Mouse (Mus musculus) kidney, embryonic 16.5 days (tissue): Measurements from ENCODE around the gene Invs. TPM values are rescaled to one million over a fixed set of nuclear protein-coding genes. Genes with fewer than 3 reads are reported as not detected.

Source experiments
- ATAC-seq: fragments of 200-750 bp; cut with Nextera tagmentation; 2 replicates; pipeline ENCODE4 v1.8.0; 2017; ENCODE audit warnings: moderate TSS enrichment; ENCODE audit not compliant: low FRiP score, low TSS enrichment
- H3K27ac ChIP-seq: fragments of 300-500 bp; sonication (generic); 2 replicates; pipeline ENCODE4 v1.5.1; 2014; ENCODE audit warnings: low read length
- H3K27me3 ChIP-seq: fragments of 300-500 bp; sonication (generic); 2 replicates; pipeline ENCODE4 v1.6.1; 2014; ENCODE audit warnings: low read length, control low read depth, mixed read lengths; ENCODE audit not compliant: insufficient read depth
- H3K36me3 ChIP-seq: fragments of 300-500 bp; sonication (generic); 2 replicates; pipeline ENCODE4 v1.6.1; 2014; ENCODE audit warnings: low read length, control low read depth, mixed read lengths; ENCODE audit not compliant: insufficient read depth
- H3K4me1 ChIP-seq: fragments of 300-500 bp; sonication (generic); 2 replicates; pipeline ENCODE4 v1.6.1; 2014; ENCODE audit warnings: low read length, control low read depth, mixed read lengths; ENCODE audit not compliant: insufficient read depth
- H3K4me2 ChIP-seq: fragments of 300-500 bp; sonication (generic); replicated peaks from 2 replicates; pipeline ENCODE4 v1.6.1; 2014; ENCODE audit warnings: low read depth, low read length
- H3K4me3 ChIP-seq: fragments of 300-500 bp; sonication (generic); 2 replicates; pipeline ENCODE4 v1.5.1; 2014; ENCODE audit warnings: mild to moderate bottlenecking, low read length
- H3K9ac ChIP-seq: fragments of 300-500 bp; sonication (generic); replicated peaks from 2 replicates; pipeline ENCODE4 v1.6.1; 2014; ENCODE audit warnings: low read length
- H3K9me3 ChIP-seq: fragments of 300-500 bp; sonication (generic); 2 replicates; pipeline ENCODE4 v1.6.1; 2016; ENCODE audit warnings: low read length, control low read depth
- WGBS: fragments of 180-500 bp; shearing (Covaris S2); extraction: QIAGEN DNeasy Blood & Tissue Kit; methylation state at CpG from one replicate; pipeline ENCODE4 v1.1.7; 2014; 5-methylcytosine and 5-hydroxymethylcytosine counted together
- polyA plus RNA-seq: library from polyadenylated mRNA; unstranded; fragments of >200 nt; fragmentation: Nextera tagmentation; extraction: Ambion mirVana; gene quantifications from 2 replicates; pipeline ENCODE4 v1.2.1, GENCODE M21; 2015

Gene Invs
- polyA plus RNA-seq, 1 experiment from 2014 or later = 10.1 TPM

DNA sequence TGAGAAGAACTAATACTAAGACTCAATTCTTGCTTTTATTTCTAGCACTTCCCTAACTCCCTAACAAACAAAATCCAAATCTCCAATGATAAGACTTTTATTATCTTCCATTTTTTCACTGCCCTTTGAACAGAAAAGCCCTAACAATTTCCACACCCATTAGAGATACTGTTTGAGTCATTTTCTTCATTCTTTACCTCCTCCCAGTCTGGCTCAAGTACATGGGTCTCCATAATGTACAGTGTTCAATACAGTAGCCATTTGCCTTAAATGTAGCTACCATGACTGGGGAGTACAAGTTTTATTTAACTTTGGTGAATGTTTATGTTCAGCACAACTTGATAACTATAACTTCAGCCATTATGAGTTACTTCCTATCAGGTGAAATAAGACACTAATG lies 9.0 kb upstream of the Invs start:
- no peaks in the 10 kb centered on the region for H3K9me3 ChIP-seq
- no peaks in the 10 kb centered on the region for H3K36me3 ChIP-seq
- H3K4me1 ChIP-seq = no peaks in the 10 kb centered on the region
- no peaks in the 10 kb centered on the region for H3K27me3 ChIP-seq
- no peak for ATAC-seq
- H3K4me2 ChIP-seq = no peak overlapping the region
- no peak overlapping the region for H3K27ac ChIP-seq
- H3K4me3 ChIP-seq = no peak overlapping the region
- H3K9ac ChIP-seq = no peak overlapping the region

DNA sequence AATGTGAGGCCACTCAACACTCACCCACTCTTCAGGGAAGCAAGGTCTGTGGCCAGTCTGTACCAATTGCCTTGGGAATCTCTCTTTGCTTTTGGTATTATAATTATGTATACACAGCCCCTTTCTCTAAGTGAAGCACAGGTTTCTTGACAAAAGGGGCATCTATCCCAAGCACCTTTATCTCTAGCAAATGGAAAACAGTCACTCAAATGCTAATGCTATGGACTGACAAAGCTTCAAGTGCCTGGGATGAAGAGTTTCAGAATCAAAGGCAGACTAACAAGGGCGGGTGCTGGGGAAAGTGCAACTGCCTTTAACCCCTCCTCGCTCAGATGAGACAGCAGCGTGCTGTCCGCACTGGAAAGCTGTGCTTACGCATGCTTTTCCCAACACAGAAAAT lies 7.7 kb upstream of the Invs start:
- H3K27me3 ChIP-seq = no peaks in the 10 kb centered on the region
- 64% methylated on average over 5 of the region's 5 CpGs for WGBS
- H3K9me3 ChIP-seq = no peaks in the 10 kb centered on the region
- no peak overlapping the region for H3K27ac ChIP-seq
- no peak overlapping the region for H3K4me2 ChIP-seq
- no peak for ATAC-seq
- no peaks in the 10 kb centered on the region for H3K36me3 ChIP-seq
- H3K4me1 ChIP-seq = no peaks in the 10 kb centered on the region
- H3K9ac ChIP-seq = no peak overlapping the region
- H3K4me3 ChIP-seq = no peak overlapping the region

DNA sequence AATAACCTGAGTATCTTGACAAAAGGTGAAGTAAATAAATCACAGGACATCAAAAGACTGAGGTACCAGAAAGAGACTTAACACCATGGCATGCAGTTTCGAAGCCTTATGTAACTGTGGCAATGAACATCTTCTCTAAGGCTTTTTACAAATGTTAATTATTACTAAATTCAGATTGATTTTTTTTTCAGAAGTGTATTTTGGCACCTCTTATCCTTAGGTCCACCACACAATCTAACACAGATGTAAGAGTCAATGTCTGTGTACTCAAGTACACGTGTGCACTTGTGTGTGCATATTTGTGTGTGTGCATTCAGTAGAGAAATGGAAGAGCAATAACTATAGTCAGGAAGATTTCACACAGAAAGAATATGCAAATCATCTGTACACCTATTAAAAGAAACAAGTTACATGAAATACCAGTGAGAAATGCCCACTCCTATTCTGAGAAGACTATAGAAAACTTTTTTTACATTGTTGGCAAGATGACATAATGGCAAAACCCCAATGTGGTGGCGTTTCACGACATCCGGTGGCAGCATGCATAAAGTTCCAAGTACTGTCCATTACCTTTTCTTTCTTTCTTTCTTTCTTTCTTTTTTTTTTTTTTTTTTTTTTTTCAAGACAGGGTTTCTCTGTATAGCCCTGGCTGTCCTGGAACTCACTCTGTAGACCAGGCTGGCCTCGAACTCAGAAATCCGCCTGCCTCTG lies 6.3 kb upstream of the Invs start:
- no peaks in the 10 kb centered on the region for H3K36me3 ChIP-seq
- no peaks in the 10 kb centered on the region for H3K4me1 ChIP-seq
- ATAC-seq = no peak
- H3K9me3 ChIP-seq = no peaks in the 10 kb centered on the region
- 96% methylated on average over 7 of the region's 7 CpGs for WGBS
- H3K9ac ChIP-seq = no peak overlapping the region
- no peak overlapping the region for H3K4me2 ChIP-seq
- H3K27ac ChIP-seq = no peak overlapping the region
- no peak overlapping the region for H3K4me3 ChIP-seq
- no peaks in the 10 kb centered on the region for H3K27me3 ChIP-seq

DNA sequence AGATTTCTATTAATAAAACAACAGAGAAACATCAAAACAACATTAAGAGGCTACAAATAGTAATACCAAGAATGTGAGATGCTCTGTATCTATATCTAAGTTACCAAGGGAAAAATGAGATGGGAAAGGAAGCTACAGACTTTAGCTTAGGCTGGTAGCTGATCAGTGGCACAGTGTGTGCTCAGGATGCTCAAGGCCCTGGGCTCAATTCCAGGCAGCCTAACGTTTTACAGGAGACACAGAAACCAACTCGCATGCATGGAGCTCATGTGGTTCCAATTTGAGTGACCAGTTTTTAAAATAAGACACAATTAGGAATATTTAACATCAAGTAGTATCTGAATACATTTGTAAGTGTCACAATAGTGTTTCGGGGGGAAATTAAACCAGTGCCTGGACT lies 3.8 kb upstream of the Invs start:
- no peak overlapping the region for H3K4me3 ChIP-seq
- no peak for ATAC-seq
- no peaks in the 10 kb centered on the region for H3K27me3 ChIP-seq
- H3K9me3 ChIP-seq = no peaks in the 10 kb centered on the region
- H3K27ac ChIP-seq = no peak overlapping the region
- H3K4me2 ChIP-seq = no peak overlapping the region
- 88% methylated on average over 3 of the region's 3 CpGs for WGBS
- no peaks in the 10 kb centered on the region for H3K36me3 ChIP-seq
- H3K4me1 ChIP-seq = peaks cover 10% of the 10 kb centered on the region
- no peak overlapping the region for H3K9ac ChIP-seq

DNA sequence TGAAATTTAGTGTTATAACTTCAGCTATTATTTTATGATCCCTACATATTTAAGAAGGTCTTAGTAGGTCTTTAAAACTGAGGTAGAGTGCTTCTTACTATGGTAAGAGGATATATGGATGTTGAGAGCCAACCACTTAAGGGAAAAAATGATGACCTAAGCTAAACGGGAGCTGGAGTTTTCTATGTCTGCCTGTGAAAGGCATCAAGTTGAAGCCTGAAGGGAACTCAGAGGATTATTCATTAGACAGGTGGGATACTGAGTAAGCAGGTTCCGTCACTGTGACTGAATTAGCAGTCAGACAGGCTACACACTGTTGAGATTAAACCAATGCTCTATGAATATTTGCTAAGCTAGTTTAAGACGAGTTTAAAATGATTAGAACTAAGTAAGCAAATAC lies 2.5 kb upstream of the Invs start:
- H3K4me2 ChIP-seq = no peak overlapping the region
- H3K9me3 ChIP-seq = no peaks in the 10 kb centered on the region
- H3K9ac ChIP-seq = no peak overlapping the region
- no peak overlapping the region for H3K27ac ChIP-seq
- ATAC-seq = no peak
- H3K27me3 ChIP-seq = no peaks in the 10 kb centered on the region
- WGBS = 73% methylated on average over 3 of the region's 3 CpGs
- no peak overlapping the region for H3K4me3 ChIP-seq
- no peaks in the 10 kb centered on the region for H3K36me3 ChIP-seq
- H3K4me1 ChIP-seq = peaks cover 10% of the 10 kb centered on the region

DNA sequence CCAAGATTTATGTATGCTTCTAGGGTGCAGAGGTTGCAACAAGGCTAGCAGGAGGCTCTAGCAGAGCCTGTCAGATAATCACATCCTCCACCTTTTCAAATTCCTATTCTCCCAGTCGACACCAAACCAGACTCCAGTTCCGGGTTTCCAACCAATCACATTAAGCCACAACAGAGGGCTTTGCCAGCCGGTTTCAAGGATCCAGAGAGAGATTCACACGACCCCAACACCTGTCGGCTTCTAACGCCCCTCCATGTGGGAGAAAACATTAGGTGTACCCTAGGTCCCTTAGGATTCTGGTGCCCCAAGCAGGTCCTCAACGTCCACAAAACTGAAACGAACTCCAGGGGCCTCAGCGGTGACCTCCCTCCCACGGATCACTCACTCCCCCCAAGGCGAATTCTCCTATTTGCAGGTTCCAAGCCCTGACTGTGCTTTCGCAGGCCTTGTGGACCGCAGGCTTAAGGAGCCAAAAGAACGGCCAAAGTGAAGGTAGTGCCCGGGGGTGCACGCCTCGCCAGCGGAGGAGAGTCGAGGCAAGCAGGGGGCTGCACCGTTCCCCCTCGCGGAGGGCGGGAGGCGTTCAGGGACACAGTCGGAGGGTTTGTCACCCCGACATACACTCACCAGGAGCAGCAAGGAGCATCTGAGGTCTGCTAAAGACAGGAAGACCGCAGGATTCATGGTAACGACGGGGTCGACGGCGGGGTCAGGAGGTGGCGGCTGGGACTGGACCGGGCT lies 633 bp upstream of the Invs start:
- Histone ChIP-seq H3K36me3 (peaks cover 3% of the 10 kb centered on the region; the same call in 1 of the 2 replicates), H3K4me1 (peaks cover 10% of the 10 kb centered on the region), H3K9ac (peak overlapping the region; percentile 95), H3K9me3 (no peaks in the 10 kb centered on the region), H3K4me3 (peak overlapping the region; percentile 95), H3K27ac (peak overlapping the region; percentile 81), H3K4me2 (peak overlapping the region; percentile 83), H3K27me3 (no peaks in the 10 kb centered on the region)
- under 1% methylated on average over 34 of the region's 34 CpGs for WGBS
- ATAC-seq = no peak

DNA sequence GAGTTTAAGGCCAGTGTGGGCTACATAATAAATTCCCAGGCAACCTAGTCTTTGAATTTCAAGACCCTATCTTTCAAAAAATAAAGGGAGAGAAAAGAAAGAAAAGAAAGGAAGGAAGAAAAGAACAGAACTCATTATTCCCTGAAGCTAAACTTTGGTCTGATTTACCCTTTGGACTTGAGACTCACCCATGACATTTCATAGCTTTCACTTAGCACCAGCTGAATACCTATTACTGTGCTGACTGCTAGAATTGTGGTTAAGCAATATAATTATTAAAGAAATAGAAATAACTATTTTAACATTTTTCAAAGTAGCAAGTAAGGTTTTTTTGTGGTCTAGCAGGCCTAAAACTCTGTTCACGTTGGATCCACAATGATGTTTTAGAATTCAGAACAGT lies 1.6 kb downstream of the Invs start:
- H3K4me2 ChIP-seq = no peak overlapping the region
- no peak overlapping the region for H3K27ac ChIP-seq
- peaks cover 10% of the 10 kb centered on the region for H3K4me1 ChIP-seq
- peaks cover 3% of the 10 kb centered on the region; the same call in 1 of the 2 replicates for H3K36me3 ChIP-seq
- no peak overlapping the region for H3K4me3 ChIP-seq
- H3K9ac ChIP-seq = no peak overlapping the region
- no peak for ATAC-seq
- 92% methylated on average over 1 of the region's 1 CpGs for WGBS
- H3K9me3 ChIP-seq = no peaks in the 10 kb centered on the region
- H3K27me3 ChIP-seq = no peaks in the 10 kb centered on the region

DNA sequence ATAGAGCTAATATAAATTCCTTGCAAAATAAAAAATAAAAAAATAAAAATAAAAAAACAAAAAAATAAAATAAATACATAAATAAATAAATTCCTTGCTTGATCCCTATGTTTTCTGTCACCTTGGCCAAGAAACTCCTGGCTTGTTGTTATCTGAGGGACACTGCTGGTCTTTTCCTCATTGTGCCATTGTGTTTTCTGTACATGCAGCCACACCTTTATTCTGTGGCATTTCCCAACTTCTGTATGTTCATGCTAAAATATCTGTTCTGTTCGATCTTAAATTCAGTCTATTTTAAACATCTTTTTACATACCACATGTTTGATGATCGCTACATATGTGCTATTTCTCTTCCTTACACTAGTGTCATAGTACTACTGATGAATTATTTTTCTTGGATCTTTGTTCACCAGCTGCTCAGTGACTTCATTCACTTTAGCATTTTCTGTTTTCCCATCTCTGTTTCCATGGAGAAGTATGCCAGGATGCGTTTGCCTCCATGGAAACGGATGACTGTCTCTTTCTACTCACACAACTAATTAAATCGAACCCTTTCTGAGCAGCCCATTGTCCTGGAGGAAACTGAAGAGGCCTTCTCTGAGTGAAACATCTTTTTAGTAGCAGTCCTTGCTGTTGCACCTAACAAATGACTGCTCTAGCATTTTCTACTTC lies 7.7 kb downstream of the Invs start:
- WGBS = 82% methylated on average over 5 of the region's 5 CpGs
- H3K9ac ChIP-seq = no peak overlapping the region
- H3K4me3 ChIP-seq = no peak overlapping the region
- H3K9me3 ChIP-seq = no peaks in the 10 kb centered on the region
- no peak overlapping the region for H3K4me2 ChIP-seq
- H3K27ac ChIP-seq = no peak overlapping the region
- H3K4me1 ChIP-seq = no peaks in the 10 kb centered on the region
- peaks cover 6% of the 10 kb centered on the region for H3K36me3 ChIP-seq
- no peak for ATAC-seq
- no peaks in the 10 kb centered on the region for H3K27me3 ChIP-seq

DNA sequence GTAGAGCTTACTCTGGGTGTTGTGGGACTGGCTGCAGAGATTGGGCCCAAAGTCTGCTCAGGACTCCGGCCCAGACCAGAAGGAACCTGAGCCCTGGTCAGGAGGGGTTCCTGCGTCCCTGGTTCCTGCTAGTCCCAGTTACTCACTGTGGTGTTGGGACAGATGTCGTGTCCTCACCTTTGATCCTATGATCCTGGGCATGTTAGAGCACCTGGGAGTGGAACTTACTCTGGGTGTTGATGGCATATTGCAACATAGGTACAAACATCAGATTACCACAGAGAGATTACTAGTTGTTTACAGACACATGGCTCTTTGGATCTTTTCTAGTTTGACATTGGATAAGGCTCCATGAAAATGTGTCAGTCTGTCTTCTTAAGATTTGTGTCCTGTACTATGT lies 35.3 kb downstream of the Invs start:
- Histone ChIP-seq H3K4me3 (no peak overlapping the region), H3K9ac (no peak overlapping the region), H3K4me1 (no peaks in the 10 kb centered on the region), H3K27me3 (no peaks in the 10 kb centered on the region), H3K27ac (no peak overlapping the region), H3K9me3 (no peaks in the 10 kb centered on the region), H3K4me2 (no peak overlapping the region), H3K36me3 (peaks cover 3% of the 10 kb centered on the region; the same call in 1 of the 2 replicates)
- ATAC-seq = no peak
- 87% methylated on average over 3 of the region's 3 CpGs for WGBS

DNA sequence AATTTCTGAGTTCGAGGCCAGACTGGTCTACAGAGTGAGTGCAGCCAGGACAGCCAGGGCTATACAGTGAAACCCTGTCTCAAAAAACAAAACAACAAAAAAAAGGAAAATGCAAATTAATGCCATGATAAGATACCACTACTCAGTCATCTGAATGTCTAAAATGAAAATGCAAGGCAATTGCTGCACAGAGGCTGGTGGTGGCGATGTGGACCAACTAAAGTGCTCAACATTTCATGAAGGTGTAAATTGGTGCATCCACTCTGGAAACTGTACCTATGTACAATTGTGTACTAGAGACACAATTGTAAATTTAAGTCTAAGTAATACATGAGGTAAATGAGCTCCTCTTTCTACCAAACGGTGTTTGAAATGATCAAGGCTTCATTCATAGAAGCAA lies 36.5 kb downstream of the Invs start:
- 87% methylated on average over 3 of the region's 3 CpGs for WGBS
- no peak overlapping the region for H3K9ac ChIP-seq
- no peak overlapping the region for H3K27ac ChIP-seq
- H3K4me2 ChIP-seq = no peak overlapping the region
- H3K9me3 ChIP-seq = no peaks in the 10 kb centered on the region
- ATAC-seq = no peak
- no peaks in the 10 kb centered on the region for H3K36me3 ChIP-seq
- H3K27me3 ChIP-seq = no peaks in the 10 kb centered on the region
- H3K4me3 ChIP-seq = no peak overlapping the region
- H3K4me1 ChIP-seq = no peaks in the 10 kb centered on the region; the same call in 1 of the 2 replicates
